Mouse (Mus musculus) cerebellum, adult 8-10 months (tissue): ENCODE results near the gene Tacr1.

Experiments
- DNase-seq: peaks from one replicate; pipeline ENCODE4 v3.0.0; 2022

Gene Tacr1

DNA sequence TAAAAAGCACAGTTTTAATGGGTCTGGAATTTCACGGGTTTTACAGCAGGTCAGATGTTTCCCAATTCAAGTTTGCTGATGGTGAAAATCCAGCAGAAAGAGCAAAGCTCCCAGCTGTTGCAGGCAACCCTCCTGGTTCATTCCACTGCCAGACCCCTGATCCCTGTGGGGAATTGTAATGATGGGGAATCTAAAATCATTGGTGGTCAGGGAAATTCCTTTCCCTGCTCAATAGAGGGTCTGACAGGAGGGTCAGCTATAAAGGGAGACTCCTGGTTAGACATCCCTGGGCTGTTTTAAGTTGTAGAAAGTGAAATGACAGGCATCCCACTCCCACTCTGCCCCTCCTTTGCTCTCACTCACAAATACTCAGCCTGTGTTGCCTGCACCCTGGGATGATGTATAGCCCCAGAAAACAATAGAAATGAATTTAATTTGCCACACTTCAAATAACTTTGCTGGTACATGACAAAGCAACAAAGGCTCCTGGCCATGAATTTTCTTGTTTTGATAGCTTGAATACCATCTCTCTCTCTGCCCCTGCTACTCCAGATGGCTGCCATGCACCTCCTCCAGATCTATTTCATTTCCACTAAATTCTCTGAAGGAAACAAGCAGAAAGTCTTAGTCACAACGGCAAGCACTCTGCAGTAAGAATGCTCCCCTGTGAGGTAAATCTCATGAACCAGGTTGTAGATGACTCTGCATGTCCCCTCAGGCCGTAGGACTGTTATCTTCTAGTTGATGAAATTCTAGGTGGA, 123.2 kb downstream of the Tacr1 start:
- no peak for DNase-seq

- DNase-seq: no peak
Measured at GRCm38 (mm10) chr6:82528631-82529030, 126.5 kb downstream of the Tacr1 start.

DNA sequence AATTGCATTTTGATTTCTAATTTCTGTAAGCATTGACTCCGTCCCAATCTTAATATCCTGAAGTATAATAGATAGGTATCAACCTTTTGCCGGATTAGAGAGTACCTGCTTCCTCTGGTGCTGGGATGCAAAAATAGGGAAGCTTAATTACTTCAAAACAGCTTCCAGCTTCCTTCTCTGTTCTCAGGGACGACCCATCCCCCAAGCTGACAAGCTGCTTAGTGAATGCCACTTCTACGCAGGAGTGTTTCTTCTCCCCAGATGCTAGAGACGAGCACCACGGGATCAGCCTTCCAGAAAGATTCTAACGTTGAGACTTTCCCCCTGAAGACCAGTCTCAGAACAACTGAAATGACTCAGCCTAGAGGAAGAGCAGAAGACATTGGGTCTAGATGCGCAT, 134.5 kb downstream of the Tacr1 start:
- DNase-seq: no peak

GRCm38 (mm10) chr6:82549270-82549669, 147.1 kb downstream of the Tacr1 start:
- DNase-seq: no peak

DNA sequence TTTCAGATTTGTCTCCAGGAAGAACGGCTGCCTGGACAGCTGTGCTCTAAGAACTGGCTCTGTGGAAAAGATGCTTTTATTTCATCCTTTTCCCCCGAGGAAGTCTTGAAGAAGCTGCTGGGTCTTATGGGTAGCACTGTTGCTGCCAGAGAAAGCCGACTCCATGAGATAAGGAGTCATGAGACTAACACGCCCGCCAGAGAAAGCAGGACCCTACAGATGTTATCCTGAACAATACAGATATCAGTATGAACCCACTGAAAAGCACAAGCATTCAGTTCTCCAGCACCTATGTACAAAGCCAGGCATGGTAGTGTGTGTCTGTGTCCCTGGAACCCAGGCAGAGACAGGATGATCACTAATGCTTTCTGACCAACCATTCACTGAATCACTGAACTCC, 173.3 kb downstream of the Tacr1 start:
- DNase-seq: no peak

- DNase-seq: no peak
Measured at GRCm38 (mm10) chr6:82585396-82585795, 183.3 kb downstream of the Tacr1 start.

DNA sequence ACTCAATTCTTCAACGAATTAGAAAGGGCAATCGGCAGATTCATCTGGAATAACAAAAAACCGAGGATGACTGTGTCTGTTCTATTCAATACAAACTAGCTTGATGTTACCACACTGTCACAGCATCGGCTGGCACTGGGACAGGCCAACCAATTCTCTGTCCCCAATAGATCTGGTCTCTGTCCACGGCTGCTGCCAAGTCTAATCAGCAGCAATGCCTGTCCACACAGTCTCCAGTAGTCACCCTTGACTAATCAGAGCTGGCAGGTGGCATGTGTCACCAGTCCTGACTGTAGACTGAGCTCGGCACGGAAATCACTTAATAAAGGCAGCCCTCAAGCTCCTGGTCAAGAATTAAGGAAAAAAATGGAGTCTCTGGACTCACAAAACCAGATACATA, 187.3 kb downstream of the Tacr1 start:
- no peak for DNase-seq

DNA sequence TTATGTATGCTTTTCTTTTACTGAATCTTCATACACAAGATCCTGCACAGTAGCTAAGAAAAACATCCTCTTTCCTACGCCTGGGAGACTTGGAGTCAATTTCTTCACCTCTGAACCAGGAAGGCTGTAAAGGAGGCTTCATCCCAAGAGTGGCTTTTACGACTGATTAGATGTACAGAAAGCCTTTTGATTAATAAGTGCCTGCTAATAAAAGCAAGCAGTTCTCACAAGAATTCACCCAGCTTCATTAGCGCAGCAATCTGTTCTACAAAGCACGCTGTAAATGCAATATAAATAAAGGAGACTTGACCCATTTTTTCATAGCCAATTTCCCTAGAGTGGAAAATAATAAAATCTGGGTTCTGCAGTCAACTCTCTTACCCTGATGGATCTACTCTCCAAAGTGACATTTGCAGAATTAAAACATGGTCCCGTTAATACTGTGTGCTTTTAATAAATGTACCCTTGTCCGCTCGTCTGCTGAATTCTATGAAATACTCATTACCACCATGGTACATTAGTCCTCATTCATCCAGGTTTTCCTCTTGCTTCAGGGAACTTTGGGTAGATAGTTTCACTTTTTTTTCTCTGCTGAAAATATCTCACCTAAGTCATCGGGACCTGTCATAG, 193.4 kb downstream of the Tacr1 start:
- DNase-seq: no peak

GRCm38 (mm10) chr6:82603228-82603627, 201.1 kb downstream of the Tacr1 start:
- DNase-seq: no peak

DNA sequence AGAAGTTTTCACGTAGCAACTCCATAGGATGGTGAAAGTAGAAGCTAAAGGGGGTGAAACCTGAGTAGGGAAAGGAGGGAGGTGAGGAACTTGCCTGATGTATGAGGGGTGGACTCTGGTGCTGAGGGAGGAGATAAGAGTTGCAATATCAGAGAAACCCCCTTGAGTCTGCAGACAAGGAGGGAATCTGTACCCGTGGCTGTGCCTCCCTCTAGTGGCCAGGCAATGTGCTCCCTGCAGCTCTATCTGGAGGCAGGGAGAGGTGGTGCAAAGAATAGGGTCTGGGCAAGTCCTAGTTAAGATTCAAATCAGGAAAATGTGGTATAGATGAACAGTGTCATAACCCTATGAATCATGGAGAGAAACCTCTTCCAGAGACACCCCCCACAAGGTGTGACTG, 201.5 kb downstream of the Tacr1 start:
- peak; percentile 3 for DNase-seq

DNA sequence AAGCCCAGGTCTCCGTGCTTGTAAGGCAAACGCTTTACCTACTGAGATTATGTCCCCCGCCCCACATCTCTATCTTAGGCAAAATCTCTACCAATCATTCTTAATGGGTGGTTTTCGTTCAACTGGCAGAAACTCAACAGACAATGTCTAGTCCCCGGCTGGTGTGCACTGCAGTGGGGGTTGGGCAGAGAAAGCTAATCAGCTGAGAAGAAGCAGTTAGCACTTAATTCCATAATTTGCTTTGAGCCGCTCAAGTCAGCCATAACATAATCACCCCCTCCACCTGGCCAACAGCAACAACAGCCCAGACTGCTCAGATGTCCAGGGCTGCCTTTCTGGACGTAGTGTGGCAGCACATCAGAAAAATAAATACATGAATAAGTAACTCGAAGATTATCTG, 202.7 kb downstream of the Tacr1 start:
- DNase-seq: no peak

DNA sequence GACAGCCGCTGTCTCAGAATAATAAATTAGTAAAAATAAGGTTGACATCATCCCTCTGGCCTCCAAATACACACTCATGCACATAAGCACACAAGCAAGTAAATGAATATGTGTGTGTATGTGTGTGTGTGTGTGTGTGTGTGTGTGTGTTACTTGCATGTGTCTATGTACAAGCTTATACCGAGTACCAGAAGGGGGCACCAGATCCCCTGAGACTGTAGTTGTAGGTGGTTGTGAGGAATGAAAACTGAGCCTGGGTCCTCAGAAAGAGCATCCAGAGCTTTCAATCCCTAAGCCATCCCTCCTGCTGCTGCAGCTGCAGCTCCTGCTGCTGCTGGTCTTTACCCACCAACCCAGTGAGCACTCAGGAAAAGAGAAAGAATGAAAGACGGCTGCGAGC, 206.6 kb downstream of the Tacr1 start:
- no peak for DNase-seq

DNA sequence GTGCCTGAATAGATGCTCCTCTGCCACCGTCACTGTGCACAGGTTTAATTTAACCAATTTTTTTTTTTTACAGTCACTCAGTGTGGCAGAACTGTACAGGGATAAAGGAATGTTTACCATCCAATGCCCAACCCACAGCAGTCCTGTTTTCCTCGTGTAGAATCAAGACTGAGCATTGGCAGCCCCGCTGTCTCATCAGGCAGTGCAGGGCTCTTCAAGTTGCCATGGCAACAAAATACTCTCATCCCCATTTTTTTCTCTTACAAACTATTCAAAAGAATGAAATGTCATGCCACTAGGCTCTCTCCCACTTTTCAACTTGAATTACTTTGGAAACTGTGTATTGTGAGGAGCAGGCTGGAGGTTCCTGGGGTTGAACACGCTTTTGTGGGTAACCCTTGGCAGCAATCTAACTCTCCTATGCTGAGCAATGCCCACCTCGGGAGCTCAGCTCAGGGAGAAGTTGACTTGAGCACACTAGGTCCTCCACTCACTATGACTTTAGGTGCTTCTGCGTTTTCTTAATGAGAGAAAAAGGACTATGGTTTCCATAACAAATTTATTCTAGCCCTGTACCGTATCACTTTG, 207.3 kb downstream of the Tacr1 start:
- no peak for DNase-seq
